Mouse (Mus musculus): ENCODE data around the gene Kpna1. TPM values are rescaled to one million over a fixed set of nuclear protein-coding genes. Genes with fewer than 3 reads are reported as not detected.
A peak's percentile ranks its signal among the peaks of the same experiment; 100 is the strongest.
"Not testable (repeated sequence)": the region's sequence is repeated elsewhere in the genome, so short reads cannot be mapped to it uniquely, and the experiment has no call there.

Gene Kpna1
- 100 to 1,000 TPM; 176 to 180 TPM for total RNA-seq (2021)
- long read RNA-seq, experiment 1, full-length matches to known transcripts: 290 of 327 reads
- long read RNA-seq, experiment 1, partial matches to known transcripts: 19 of 327 reads
- long read RNA-seq, experiment 1, other reads (novel, unspliced or antisense): 18 of 327 reads
- long read RNA-seq, experiment 2, full-length matches to known transcripts: 238 of 265 reads
- long read RNA-seq, experiment 2, partial matches to known transcripts: 9 of 265 reads
- long read RNA-seq, experiment 2, other reads (novel, unspliced or antisense): 18 of 265 reads

- intact Hi-C loops (cut with DNase I); H3K27ac ChIP-seq; DNase-seq; H3K4me3 ChIP-seq: not testable (repeated sequence)
Measured at GRCm38 (mm10) chr16:35978450-35978849, at the start of gene Kpna1. Kpna1 (plus strand) TSS chr16:35978750.

GRCm38 (mm10) chr16:35932179-35933055 is 46.1 kb upstream of the Kpna1 start:
- no peak overlapping the region for H3K27ac ChIP-seq
- TF ChIP-seq CTCF (IDR thresholded peaks at IDR 0.05): no peak
- no peak overlapping the region for H3K4me3 ChIP-seq
- DNase-seq: no peak
- intact Hi-C loops (cut with DNase I): loop anchor here (10.0 kb wide), 1 partner anchor 198 kb away; no protein-coding TSS in a partner anchor

GRCm38 (mm10) chr16:35933181-35933580 is 45.4 kb upstream of the Kpna1 start:
- no peak for TF ChIP-seq CTCF (IDR thresholded peaks at IDR 0.05)
- no peak for DNase-seq
- H3K27ac ChIP-seq: no peak overlapping the region
- no peak overlapping the region for H3K4me3 ChIP-seq
- intact Hi-C loops (cut with DNase I): loop anchor here (10.0 kb wide), 1 partner anchor 198 kb away; no protein-coding TSS in a partner anchor

GRCm38 (mm10) chr16:35938211-35939151 is 40.1 kb upstream of the Kpna1 start, which contains the start of the genes Parp9 and Dtx3l:
Parp9 (plus strand) TSS chr16:35938470.
Dtx3l (minus strand) TSS chr16:35939151.
- Histone ChIP-seq H3K4me3 (peak within 1 kb of the TSS; percentile 90), H3K27ac (peak within 1 kb of the TSS; percentile 91)
- DNase-seq: peak; percentile 70
- no peak for TF ChIP-seq CTCF (IDR thresholded peaks at IDR 0.05)
- intact Hi-C loops (cut with DNase I): loop anchor here (1.0 to 10.0 kb wide), 2 partner anchors 64 to 204 kb away; no protein-coding TSS in a partner anchor

- intact Hi-C loops (cut with DNase I): loop anchor here (1.0 to 10.0 kb wide), 2 partner anchors 65 to 204 kb away; no protein-coding TSS in a partner anchor
- DNase-seq: peak; percentile 23
- no peak for TF ChIP-seq CTCF (IDR thresholded peaks at IDR 0.05)
- Histone ChIP-seq H3K27ac (peak overlapping the region; percentile 91), H3K4me3 (peak overlapping the region; percentile 90)
Measured at GRCm38 (mm10) chr16:35939261-35939660, 39.3 kb upstream of the Kpna1 start.

GRCm38 (mm10) chr16:35939690-35940089 is 38.9 kb upstream of the Kpna1 start:
- DNase-seq: peak; percentile 86
- peak overlapping the region; percentile 91 for H3K27ac ChIP-seq
- intact Hi-C loops (cut with DNase I): loop anchor here (1.0 to 10.0 kb wide), 2 partner anchors 65 to 205 kb away; no protein-coding TSS in a partner anchor
- TF ChIP-seq CTCF (IDR thresholded peaks at IDR 0.05): peak; percentile 93
- peak overlapping the region; percentile 90 for H3K4me3 ChIP-seq

- DNase-seq: peak; percentile 27
- peak; percentile 53 for TF ChIP-seq CTCF (IDR thresholded peaks at IDR 0.05)
- no peak overlapping the region for H3K4me3 ChIP-seq
- intact Hi-C loops (cut with DNase I): no loop called here
- H3K27ac ChIP-seq: no peak overlapping the region
Measured at GRCm38 (mm10) chr16:35941382-35941781, 37.2 kb upstream of the Kpna1 start.

- peak; percentile 52 for DNase-seq
- no peak for TF ChIP-seq CTCF (IDR thresholded peaks at IDR 0.05)
- Histone ChIP-seq H3K4me3 (no peak overlapping the region; the same call in 1 of the 2 replicates), H3K27ac (peak overlapping the region; percentile 69)
- intact Hi-C loops (cut with DNase I): no loop called here
Measured at GRCm38 (mm10) chr16:35949264-35949663, 29.3 kb upstream of the Kpna1 start.

- DNase-seq: no peak
- Histone ChIP-seq H3K27ac (no peak overlapping the region), H3K4me3 (no peak overlapping the region)
- TF ChIP-seq CTCF (IDR thresholded peaks at IDR 0.05): no peak
- intact Hi-C loops (cut with DNase I): no loop called here
Measured at GRCm38 (mm10) chr16:35951216-35951615, 27.3 kb upstream of the Kpna1 start.

GRCm38 (mm10) chr16:35952628-35953130 is 25.9 kb upstream of the Kpna1 start:
- intact Hi-C loops (cut with DNase I): no loop called here
- no peak overlapping the region for H3K4me3 ChIP-seq
- DNase-seq: no peak
- no peak overlapping the region for H3K27ac ChIP-seq
- no peak for TF ChIP-seq CTCF (IDR thresholded peaks at IDR 0.05)

GRCm38 (mm10) chr16:35965991-35966390 is 12.6 kb upstream of the Kpna1 start:
- DNase-seq; H3K4me3 ChIP-seq; intact Hi-C loops (cut with DNase I); H3K27ac ChIP-seq: not testable (repeated sequence)

Data from gastrocnemius, adult 2 months (tissue).